Mouse (Mus musculus): Measurements from ENCODE around the gene Zfp408. TPM values are rescaled to one million over a fixed set of nuclear protein-coding genes. Genes with fewer than 3 reads are reported as not detected.
"Not testable (repeated sequence)": the region's sequence is repeated elsewhere in the genome, so short reads cannot be mapped to it uniquely, and the experiment has no call there.

Zfp408 gene
- polyA plus RNA-seq, 1 experiment from 2014 or later = 12.7 TPM

DNA sequence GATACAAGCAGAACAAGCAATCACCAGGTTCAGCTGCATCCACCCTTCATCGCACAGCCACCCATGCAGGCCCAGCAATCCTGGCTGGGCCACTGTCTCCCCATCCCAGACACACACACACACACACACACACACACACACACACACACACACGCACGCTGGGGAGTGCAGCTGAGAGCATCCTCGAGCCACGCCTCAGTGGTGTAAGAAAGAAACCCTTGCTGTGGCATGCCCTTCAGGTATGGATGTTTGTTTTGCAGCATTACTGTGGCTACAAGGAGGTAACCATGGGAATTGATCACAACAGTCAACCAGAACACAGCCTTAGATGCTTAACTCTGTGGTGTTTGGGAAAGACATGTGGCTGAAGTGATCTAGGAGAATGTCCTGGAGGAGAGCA lies 17.3 kb downstream of the Zfp408 start:
- Histone ChIP-seq H3K4me3 (no peak overlapping the region), H3K4me1 (no peaks in the 10 kb centered on the region), H3K27ac (no peak overlapping the region), H3K9me3 (no peaks in the 10 kb centered on the region), H3K36me3 (no peaks in the 10 kb centered on the region), H3K4me2 (no peak overlapping the region), H3K27me3 (no peaks in the 10 kb centered on the region), H3K9ac (no peak overlapping the region)
- no peak for ATAC-seq (ENCODE audit: insufficient number of reproducible peaks, low FRiP score, low TSS enrichment, low read depth)
- 72% methylated on average over 5 of the region's 5 CpGs for WGBS

DNA sequence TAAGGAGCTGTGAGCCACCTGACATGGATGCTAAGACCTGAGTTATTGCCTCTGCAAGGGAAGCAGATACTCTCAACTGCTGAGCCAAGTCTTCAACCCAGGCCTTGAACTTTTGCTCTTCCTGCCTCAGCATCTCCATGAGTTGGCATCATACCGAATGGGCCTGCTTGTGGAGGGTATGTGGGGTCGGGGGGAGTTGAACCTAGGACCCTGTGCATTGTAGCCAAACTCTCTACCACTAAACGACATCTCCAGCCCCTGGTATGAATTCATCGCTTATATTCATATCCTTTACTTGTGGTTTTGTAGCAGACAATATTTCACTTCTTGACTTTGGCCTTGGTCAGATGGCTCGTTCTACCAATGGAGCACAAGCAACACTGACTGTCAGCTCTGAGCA lies 17.8 kb downstream of the Zfp408 start:
- no peaks in the 10 kb centered on the region for H3K27me3 ChIP-seq
- H3K4me1 ChIP-seq = no peaks in the 10 kb centered on the region
- no peak for ATAC-seq (ENCODE audit: insufficient number of reproducible peaks, low FRiP score, low TSS enrichment, low read depth)
- H3K4me3 ChIP-seq = no peak overlapping the region
- H3K9ac ChIP-seq = no peak overlapping the region
- no peak overlapping the region for H3K27ac ChIP-seq
- 88% methylated on average over 5 of the region's 5 CpGs for WGBS
- no peaks in the 10 kb centered on the region for H3K9me3 ChIP-seq
- H3K36me3 ChIP-seq = no peaks in the 10 kb centered on the region
- H3K4me2 ChIP-seq = no peak overlapping the region

DNA sequence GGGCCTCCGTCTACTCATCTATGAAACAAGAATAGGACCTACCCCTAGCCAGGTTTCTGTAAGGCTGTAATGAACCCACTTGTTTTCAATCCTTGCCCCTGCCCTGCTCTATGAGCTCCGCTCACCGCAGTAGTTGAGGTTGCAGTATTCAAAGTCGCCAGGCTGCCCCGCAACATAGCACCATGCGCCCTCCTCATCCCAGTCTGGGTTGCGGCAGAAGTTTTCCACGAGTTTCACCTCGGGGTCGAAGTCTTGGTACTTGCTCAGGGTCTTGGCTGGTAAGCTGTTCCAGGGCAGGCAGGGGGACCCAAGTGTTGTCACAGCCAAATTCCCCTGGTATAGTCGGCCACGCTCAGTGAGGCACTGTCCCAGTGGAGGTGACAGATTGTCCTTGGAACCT lies 19.2 kb downstream of the Zfp408 start:
- no peaks in the 10 kb centered on the region for H3K4me1 ChIP-seq
- no peak overlapping the region for H3K4me2 ChIP-seq
- 89% methylated on average over 12 of the region's 12 CpGs for WGBS
- no peaks in the 10 kb centered on the region for H3K9me3 ChIP-seq
- no peaks in the 10 kb centered on the region for H3K36me3 ChIP-seq
- no peak overlapping the region for H3K27ac ChIP-seq
- H3K4me3 ChIP-seq = no peak overlapping the region
- H3K27me3 ChIP-seq = no peaks in the 10 kb centered on the region
- ATAC-seq (ENCODE audit: insufficient number of reproducible peaks, low FRiP score, low TSS enrichment, low read depth) = no peak
- H3K9ac ChIP-seq = no peak overlapping the region

DNA sequence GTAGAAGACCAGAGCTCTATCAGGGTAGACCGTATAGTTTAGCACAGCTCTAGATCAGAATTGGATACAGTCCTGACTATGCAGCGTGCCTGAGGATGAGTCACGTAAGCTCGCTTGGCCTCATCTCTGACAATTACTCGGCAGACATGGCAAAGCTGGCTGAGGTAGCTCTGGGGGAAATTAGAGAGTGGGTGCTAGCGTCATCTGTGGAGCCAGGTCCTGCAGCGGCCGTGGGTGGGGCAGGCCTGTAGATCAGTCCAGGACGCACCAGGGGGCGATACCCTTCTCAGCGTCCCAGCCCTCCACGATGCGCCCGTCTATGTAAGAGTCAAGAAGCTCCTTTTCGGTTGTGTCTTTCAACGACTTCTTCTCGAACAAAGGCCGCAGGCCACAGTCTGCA lies 19.9 kb downstream of the Zfp408 start:
- ATAC-seq (ENCODE audit: insufficient number of reproducible peaks, low FRiP score, low TSS enrichment, low read depth) = no peak
- 79% methylated on average over 18 of the region's 18 CpGs for WGBS

DNA sequence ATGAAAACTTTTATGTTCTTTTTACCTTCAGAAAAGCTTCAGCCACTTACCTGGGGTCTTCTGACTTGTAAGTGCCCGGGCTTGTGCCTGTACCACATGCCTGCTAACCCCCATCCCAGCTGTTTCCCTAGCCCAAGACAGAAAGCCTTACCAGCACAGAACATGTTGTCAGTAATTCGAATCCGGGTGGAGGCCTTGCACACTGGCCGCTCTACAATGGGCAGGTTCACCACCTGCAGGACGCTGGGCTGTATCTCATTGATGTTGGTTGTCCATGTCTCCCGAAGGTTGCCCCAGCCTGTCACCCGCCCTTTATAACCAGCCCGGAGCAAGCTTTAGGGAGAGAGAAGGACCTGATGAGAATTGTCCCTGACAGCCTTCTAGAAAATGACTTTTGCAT lies 21.4 kb downstream of the Zfp408 start:
- no peak overlapping the region for H3K4me3 ChIP-seq
- no peaks in the 10 kb centered on the region for H3K27me3 ChIP-seq
- WGBS = 90% methylated on average over 8 of the region's 8 CpGs
- H3K27ac ChIP-seq = no peak overlapping the region
- no peak overlapping the region for H3K9ac ChIP-seq
- H3K4me2 ChIP-seq = no peak overlapping the region
- no peak for ATAC-seq (ENCODE audit: insufficient number of reproducible peaks, low FRiP score, low TSS enrichment, low read depth)
- no peaks in the 10 kb centered on the region for H3K9me3 ChIP-seq
- H3K4me1 ChIP-seq = no peaks in the 10 kb centered on the region
- peaks cover 3% of the 10 kb centered on the region; the same call in 1 of the 2 replicates for H3K36me3 ChIP-seq

More for the DNA sequence above, 19.9 kb downstream of the Zfp408 start:
- H3K9ac ChIP-seq = no peak overlapping the region
- H3K27me3 ChIP-seq = no peaks in the 10 kb centered on the region
- H3K36me3 ChIP-seq = no peaks in the 10 kb centered on the region
- no peaks in the 10 kb centered on the region for H3K9me3 ChIP-seq
- no peak overlapping the region for H3K27ac ChIP-seq
- H3K4me1 ChIP-seq = no peaks in the 10 kb centered on the region
- no peak overlapping the region for H3K4me2 ChIP-seq
- H3K4me3 ChIP-seq = no peak overlapping the region

DNA sequence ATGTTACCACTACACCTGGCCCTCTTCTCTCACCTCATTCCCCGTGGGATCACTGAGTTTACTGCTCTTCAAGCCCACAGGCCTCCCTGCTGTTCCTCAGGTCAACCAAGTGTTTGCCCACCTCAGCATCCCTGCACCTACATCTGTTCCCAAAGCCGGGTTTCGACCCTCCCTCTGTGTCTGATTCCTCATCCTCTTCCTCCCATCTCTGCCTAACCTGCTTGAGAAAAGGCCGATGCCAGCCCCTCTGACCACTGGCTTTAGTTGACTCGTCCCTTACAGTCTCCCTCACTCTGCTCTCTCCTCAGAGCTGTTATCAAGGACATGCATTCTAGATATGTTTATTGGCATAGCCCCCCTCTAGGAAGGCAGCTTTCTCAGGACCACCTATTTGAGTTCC lies 22.1 kb downstream of the Zfp408 start:
- H3K36me3 ChIP-seq = peaks cover 5% of the 10 kb centered on the region
- H3K9ac ChIP-seq = no peak overlapping the region
- no peak overlapping the region for H3K4me3 ChIP-seq
- H3K27me3 ChIP-seq = no peaks in the 10 kb centered on the region
- 69% methylated on average over 5 of the region's 5 CpGs for WGBS
- no peak for ATAC-seq (ENCODE audit: insufficient number of reproducible peaks, low FRiP score, low TSS enrichment, low read depth)
- no peaks in the 10 kb centered on the region for H3K4me1 ChIP-seq
- H3K9me3 ChIP-seq = no peaks in the 10 kb centered on the region
- no peak overlapping the region for H3K27ac ChIP-seq
- H3K4me2 ChIP-seq = no peak overlapping the region

DNA sequence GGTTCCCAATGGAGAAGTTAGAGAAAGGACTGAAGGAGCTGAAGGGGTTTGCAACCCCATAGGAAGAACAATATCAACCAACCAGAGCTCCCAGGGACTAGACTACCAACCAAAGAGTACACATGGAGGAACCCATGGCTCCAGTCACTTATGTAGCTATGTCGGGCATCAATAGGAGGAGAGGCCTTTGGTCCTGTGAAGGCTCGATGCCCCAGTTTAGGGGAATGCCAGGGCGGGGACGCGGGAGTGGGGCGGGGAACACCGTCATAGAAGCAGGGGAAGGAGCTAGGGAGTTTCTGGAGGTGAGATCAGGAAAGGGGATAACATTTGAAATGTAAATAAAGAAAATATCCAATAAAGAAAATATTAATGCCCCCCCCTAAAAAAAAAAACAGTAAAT lies 26.2 kb downstream of the Zfp408 start:
- peaks cover 45% of the 10 kb centered on the region for H3K36me3 ChIP-seq
- H3K27me3 ChIP-seq; H3K4me2 ChIP-seq; ATAC-seq (ENCODE audit: insufficient number of reproducible peaks, low FRiP score, low TSS enrichment, low read depth); H3K27ac ChIP-seq; H3K4me3 ChIP-seq; H3K4me1 ChIP-seq; H3K9me3 ChIP-seq; H3K9ac ChIP-seq: not testable (repeated sequence)
- 89% methylated on average over 7 of the region's 7 CpGs for WGBS

DNA sequence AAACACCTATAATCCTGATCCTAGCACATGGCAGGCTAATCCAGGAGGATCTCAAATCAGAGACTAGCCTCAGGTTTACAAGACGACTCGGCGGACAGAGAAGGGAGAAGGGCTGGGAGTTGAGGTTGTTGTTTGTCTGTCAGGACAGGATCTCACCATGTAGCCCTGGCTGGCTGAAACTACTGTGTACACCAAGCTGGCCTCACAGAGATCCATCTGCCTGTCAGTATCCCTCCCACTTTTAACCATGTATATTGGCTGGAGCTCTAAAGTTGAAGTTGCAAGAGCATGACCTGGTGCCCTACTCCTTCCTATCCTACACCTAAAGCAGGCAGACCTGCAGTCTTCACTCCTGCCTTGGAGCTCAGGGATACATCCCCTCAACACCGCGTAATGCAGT lies 27.2 kb downstream of the Zfp408 start:
- H3K9me3 ChIP-seq = no peaks in the 10 kb centered on the region
- H3K9ac ChIP-seq = no peak overlapping the region
- no peak overlapping the region for H3K4me3 ChIP-seq
- peaks cover 55% of the 10 kb centered on the region for H3K36me3 ChIP-seq
- WGBS = 93% methylated on average over 5 of the region's 5 CpGs
- no peak overlapping the region for H3K27ac ChIP-seq
- H3K27me3 ChIP-seq = no peaks in the 10 kb centered on the region
- H3K4me2 ChIP-seq = no peak overlapping the region
- H3K4me1 ChIP-seq = no peaks in the 10 kb centered on the region
- no peak for ATAC-seq (ENCODE audit: insufficient number of reproducible peaks, low FRiP score, low TSS enrichment, low read depth)

DNA sequence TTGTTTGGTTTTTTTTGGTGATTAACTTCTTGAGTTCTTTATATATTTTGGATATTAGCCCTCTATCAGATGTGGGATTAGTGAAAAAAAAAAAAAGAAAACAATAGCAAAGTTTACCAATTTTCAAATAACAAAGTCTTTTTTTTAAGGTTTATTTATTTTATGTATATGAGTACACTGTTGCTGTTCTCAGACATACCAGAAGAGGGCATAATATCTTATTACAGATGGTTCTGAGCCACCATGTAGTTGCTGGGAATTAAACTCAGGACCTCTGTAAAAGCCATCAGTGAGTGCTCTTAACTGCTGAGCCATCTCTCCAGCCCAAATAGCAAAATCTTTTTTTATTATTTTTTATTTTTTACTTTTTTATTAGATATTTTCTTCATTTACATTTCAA lies 40.2 kb downstream of the Zfp408 start:
- not testable (repeated sequence) for H3K4me3 ChIP-seq; H3K9ac ChIP-seq; H3K27ac ChIP-seq; ATAC-seq (ENCODE audit: insufficient number of reproducible peaks, low FRiP score, low TSS enrichment, low read depth); H3K9me3 ChIP-seq; H3K27me3 ChIP-seq; H3K4me1 ChIP-seq; H3K4me2 ChIP-seq
- peaks cover 64% of the 10 kb centered on the region for H3K36me3 ChIP-seq

DNA sequence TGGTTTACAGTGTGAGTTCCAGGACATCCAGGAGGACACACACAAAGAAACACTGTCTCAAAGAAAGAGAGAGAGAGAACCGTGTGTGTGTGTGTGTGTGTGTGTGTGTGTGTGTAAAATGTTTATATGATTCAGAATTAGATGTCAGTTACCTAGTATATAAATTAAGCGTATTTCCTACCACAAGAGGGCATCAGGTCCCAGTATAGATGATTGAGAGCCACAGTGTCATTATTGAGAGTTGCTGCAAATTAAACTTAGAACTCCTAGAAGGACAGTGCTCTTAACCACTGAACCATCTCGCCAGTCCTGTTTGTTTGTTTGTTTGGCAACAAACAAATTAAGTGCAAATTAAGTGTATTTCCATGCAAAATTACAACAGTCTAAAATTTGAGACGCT lies 47.2 kb downstream of the Zfp408 start:
- Histone ChIP-seq H3K4me2 (no peak overlapping the region), H3K27ac (no peak overlapping the region), H3K4me1 (no peaks in the 10 kb centered on the region), H3K27me3 (no peaks in the 10 kb centered on the region), H3K4me3 (no peak overlapping the region), H3K9ac (no peak overlapping the region), H3K36me3 (peaks cover 75% of the 10 kb centered on the region), H3K9me3 (no peaks in the 10 kb centered on the region)
- 87% methylated on average over 4 of the region's 4 CpGs for WGBS
- no peak for ATAC-seq (ENCODE audit: insufficient number of reproducible peaks, low FRiP score, low TSS enrichment, low read depth)

DNA sequence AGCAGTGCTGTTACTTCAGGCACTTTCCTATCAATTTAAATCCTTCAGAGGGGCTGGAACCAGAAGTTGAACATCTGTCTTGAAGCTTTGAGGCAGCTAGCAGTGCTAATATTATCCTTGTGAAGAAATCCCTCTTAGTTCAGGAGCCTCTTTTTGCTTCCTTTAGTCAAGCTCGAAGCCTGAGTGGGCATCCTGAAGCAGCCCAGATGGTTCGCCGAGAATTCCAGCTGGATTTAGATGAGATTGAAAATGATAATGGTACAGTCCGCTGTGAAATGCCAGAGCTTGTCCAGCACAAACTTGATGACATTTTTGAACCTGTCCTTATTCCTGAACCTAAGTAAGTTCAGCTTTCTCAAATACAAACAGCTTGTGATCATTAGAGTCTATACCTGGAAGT lies 49.1 kb downstream of the Zfp408 start:
- Histone ChIP-seq H3K4me1 (no peaks in the 10 kb centered on the region), H3K27ac (no peak overlapping the region), H3K9me3 (no peaks in the 10 kb centered on the region), H3K4me3 (no peak overlapping the region), H3K27me3 (no peaks in the 10 kb centered on the region), H3K36me3 (peaks cover 77% of the 10 kb centered on the region), H3K4me2 (no peak overlapping the region), H3K9ac (no peak overlapping the region)
- no peak for ATAC-seq (ENCODE audit: insufficient number of reproducible peaks, low FRiP score, low TSS enrichment, low read depth)
- WGBS = 97% methylated on average over 4 of the region's 4 CpGs

All from limb, embryonic 15.5 days (tissue).